Mouse (Mus musculus) lung, postnatal 0 days (tissue): ENCODE results near the gene Dmxl2.

Experiments
- CTCF ChIP-seq: IDR thresholded peaks from 2 replicates; pipeline ENCODE4 v1.5.1; 2016; ENCODE audit warnings: antibody characterized with exemption, mild to moderate bottlenecking
- EP300 ChIP-seq: IDR thresholded peaks from 2 replicates; pipeline ENCODE4 v1.6.1; 2016; ENCODE audit warnings: antibody characterized with exemption, mild to moderate bottlenecking, control low read depth

DNA sequence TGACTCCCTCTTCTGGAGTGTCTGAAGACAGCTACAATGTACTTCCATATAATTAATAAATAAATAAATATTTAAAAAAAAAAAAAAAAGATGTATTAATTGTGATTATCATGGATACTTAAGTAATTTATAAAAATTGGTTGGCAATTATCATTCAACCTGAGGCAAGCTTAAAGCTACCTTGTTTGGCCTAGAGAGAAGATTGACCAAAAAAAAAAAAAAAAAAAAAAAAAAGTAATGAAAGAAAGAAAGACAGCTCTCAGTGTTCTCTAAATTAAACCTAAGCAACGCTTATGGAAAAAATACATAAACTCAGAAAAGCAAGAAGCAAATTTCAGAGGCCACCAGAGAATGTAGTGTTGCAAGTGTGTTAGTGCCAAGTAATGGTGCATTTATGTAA is 22.4 kb downstream of the Dmxl2 start:
- TF ChIP-seq CTCF (no peak), EP300 (no peak)
